Mouse (Mus musculus) kidney, embryonic 14.5 days (tissue): ENCODE data around the gene Riox2. TPM values are rescaled to one million over a fixed set of nuclear protein-coding genes. Genes with fewer than 3 reads are reported as not detected.

Experiments
- ATAC-seq: fragments of 200-750 bp; cut with Nextera tagmentation; 2 replicates; pipeline ENCODE4 v1.8.0; 2017; ENCODE audit warnings: moderate number of reproducible peaks, mild to moderate bottlenecking, moderate TSS enrichment, moderate library complexity; ENCODE audit not compliant: low FRiP score, low TSS enrichment
- H3K27ac ChIP-seq: fragments of 300-500 bp; sonication (generic); 2 replicates; pipeline ENCODE4 v1.5.1; 2014; ENCODE audit warnings: low read depth, mild to moderate bottlenecking, low read length, moderate library complexity, mixed read lengths
- H3K27me3 ChIP-seq: fragments of 300-500 bp; sonication (generic); 2 replicates; pipeline ENCODE4 v1.6.1; 2014; ENCODE audit warnings: mild to moderate bottlenecking, low read length; ENCODE audit not compliant: control insufficient read depth, insufficient read depth
- H3K36me3 ChIP-seq: fragments of 300-500 bp; sonication (generic); 2 replicates; pipeline ENCODE4 v1.6.1; 2014; ENCODE audit warnings: low read length, mixed read lengths; ENCODE audit not compliant: control insufficient read depth, insufficient read depth
- H3K4me1 ChIP-seq: fragments of 300-500 bp; sonication (generic); 2 replicates; pipeline ENCODE4 v1.6.1; 2014; ENCODE audit warnings: low read length, mixed read lengths; ENCODE audit not compliant: control insufficient read depth, insufficient read depth
- H3K4me2 ChIP-seq: fragments of 300-500 bp; sonication (generic); replicated peaks from 2 replicates; pipeline ENCODE4 v1.6.1; 2014; ENCODE audit warnings: low read depth, mild to moderate bottlenecking, low read length
- H3K4me3 ChIP-seq: fragments of 300-500 bp; sonication (generic); 2 replicates; pipeline ENCODE4 v1.5.1; 2014; ENCODE audit warnings: mild to moderate bottlenecking, low read length
- H3K9ac ChIP-seq: fragments of 300-500 bp; sonication (generic); 2 replicates; pipeline ENCODE4 v1.6.1; 2014; ENCODE audit warnings: low read depth, mild to moderate bottlenecking, low read length, moderate library complexity
- H3K9me3 ChIP-seq: fragments of 300-500 bp; sonication (generic); 2 replicates; pipeline ENCODE4 v1.6.1; 2016; ENCODE audit warnings: low read length; ENCODE audit not compliant: control insufficient read depth
- WGBS: fragments of 180-500 bp; shearing (Covaris S2); extraction: QIAGEN DNeasy Blood & Tissue Kit; methylation state at CpG from one replicate; pipeline ENCODE4 v1.1.7; 2014; 5-methylcytosine and 5-hydroxymethylcytosine counted together
- polyA plus RNA-seq: library from polyadenylated mRNA; unstranded; fragments of >200 nt; fragmentation: Nextera tagmentation; extraction: Ambion mirVana; gene quantifications from 2 replicates; pipeline ENCODE4 v1.2.1, GENCODE M21; 2014

Riox2 gene
- polyA plus RNA-seq, 1 experiment from 2014 or later: 41.9 TPM

- WGBS: 92% methylated on average over 3 of the region's 3 CpGs
- Histone ChIP-seq H3K27me3 (no peaks in the 10 kb centered on the region), H3K4me1 (no peaks in the 10 kb centered on the region), H3K9ac (no peak overlapping the region), H3K9me3 (no peaks in the 10 kb centered on the region), H3K4me3 (no peak overlapping the region), H3K4me2 (no peak overlapping the region), H3K36me3 (peaks cover 7% of the 10 kb centered on the region; the same call in 1 of the 2 replicates), H3K27ac (no peak overlapping the region)
- ATAC-seq: no peak
Observed at GRCm38 (mm10) chr16:59499180-59499579, 27.6 kb downstream of the Riox2 start.

- WGBS: 79% methylated on average over 5 of the region's 5 CpGs
- Histone ChIP-seq H3K4me2 (no peak overlapping the region), H3K27ac (no peak overlapping the region), H3K36me3 (no peaks in the 10 kb centered on the region; the same call in 1 of the 2 replicates), H3K9ac (no peak overlapping the region), H3K27me3 (no peaks in the 10 kb centered on the region), H3K4me3 (no peak overlapping the region), H3K9me3 (no peaks in the 10 kb centered on the region), H3K4me1 (no peaks in the 10 kb centered on the region)
- ATAC-seq: no peak
Observed at GRCm38 (mm10) chr16:59509830-59510229, 38.3 kb downstream of the Riox2 start.

GRCm38 (mm10) chr16:59515169-59515568 is 43.6 kb downstream of the Riox2 start:
- no peaks in the 10 kb centered on the region for H3K4me1 ChIP-seq
- H3K4me2 ChIP-seq: no peak overlapping the region
- H3K27me3 ChIP-seq: no peaks in the 10 kb centered on the region
- H3K9me3 ChIP-seq: no peaks in the 10 kb centered on the region
- no peaks in the 10 kb centered on the region; the same call in 1 of the 2 replicates for H3K36me3 ChIP-seq
- H3K9ac ChIP-seq: no peak overlapping the region
- WGBS: 95% methylated on average over 5 of the region's 5 CpGs
- H3K27ac ChIP-seq: no peak overlapping the region
- no peak overlapping the region for H3K4me3 ChIP-seq
- ATAC-seq: no peak

- H3K4me2 ChIP-seq: no peak overlapping the region
- ATAC-seq: no peak
- no peaks in the 10 kb centered on the region; the same call in 1 of the 2 replicates for H3K36me3 ChIP-seq
- no peak overlapping the region for H3K27ac ChIP-seq
- H3K4me3 ChIP-seq: no peak overlapping the region
- no peaks in the 10 kb centered on the region for H3K4me1 ChIP-seq
- H3K9me3 ChIP-seq: no peaks in the 10 kb centered on the region
- H3K9ac ChIP-seq: no peak overlapping the region
- 97% methylated on average over 10 of the region's 10 CpGs for WGBS
- no peaks in the 10 kb centered on the region for H3K27me3 ChIP-seq
Observed at GRCm38 (mm10) chr16:59516965-59517364, 45.4 kb downstream of the Riox2 start.

- Histone ChIP-seq H3K4me3 (no peak overlapping the region), H3K36me3 (no peaks in the 10 kb centered on the region; the same call in 1 of the 2 replicates), H3K27me3 (no peaks in the 10 kb centered on the region), H3K27ac (no peak overlapping the region), H3K9me3 (no peaks in the 10 kb centered on the region), H3K4me2 (no peak overlapping the region), H3K9ac (no peak overlapping the region), H3K4me1 (no peaks in the 10 kb centered on the region)
- 70% methylated on average over 15 of the region's 15 CpGs for WGBS
- no peak for ATAC-seq
Observed at GRCm38 (mm10) chr16:59517447-59518219, 46.1 kb downstream of the Riox2 start.

- 87% methylated on average over 16 of the region's 16 CpGs for WGBS
- no peak for ATAC-seq
- Histone ChIP-seq H3K36me3 (peaks cover 3% of the 10 kb centered on the region; the same call in 1 of the 2 replicates), H3K4me1 (no peaks in the 10 kb centered on the region), H3K9me3 (no peaks in the 10 kb centered on the region), H3K27ac (no peak overlapping the region), H3K4me2 (no peak overlapping the region), H3K27me3 (no peaks in the 10 kb centered on the region), H3K4me3 (no peak overlapping the region), H3K9ac (no peak overlapping the region)
Observed at GRCm38 (mm10) chr16:59521752-59522423, 50.3 kb downstream of the Riox2 start.

GRCm38 (mm10) chr16:59526939-59527338 is 55.4 kb downstream of the Riox2 start:
- 75% methylated on average over 6 of the region's 6 CpGs for WGBS
- H3K4me1 ChIP-seq: no peaks in the 10 kb centered on the region
- H3K4me3 ChIP-seq: no peak overlapping the region
- H3K36me3 ChIP-seq: peaks cover 12% of the 10 kb centered on the region; the same call in 1 of the 2 replicates
- no peak overlapping the region for H3K27ac ChIP-seq
- 0 out of 2 replicates have a peak, but pooled peaks cover 5% of the 10 kb centered on the region for H3K9me3 ChIP-seq
- no peak overlapping the region for H3K4me2 ChIP-seq
- no peak for ATAC-seq
- no peak overlapping the region for H3K9ac ChIP-seq
- H3K27me3 ChIP-seq: no peaks in the 10 kb centered on the region

GRCm38 (mm10) chr16:59529570-59529969 is 58.0 kb downstream of the Riox2 start:
- no peak for ATAC-seq
- H3K9me3 ChIP-seq: 0 out of 2 replicates have a peak, but pooled peaks cover 5% of the 10 kb centered on the region
- H3K27me3 ChIP-seq: no peaks in the 10 kb centered on the region
- WGBS: 79% methylated on average over 13 of the region's 13 CpGs
- H3K4me2 ChIP-seq: no peak overlapping the region
- no peak overlapping the region for H3K27ac ChIP-seq
- H3K4me1 ChIP-seq: no peaks in the 10 kb centered on the region
- H3K9ac ChIP-seq: no peak overlapping the region
- no peak overlapping the region for H3K4me3 ChIP-seq
- peaks cover 10% of the 10 kb centered on the region; the same call in 1 of the 2 replicates for H3K36me3 ChIP-seq

- 0 out of 2 replicates have a peak, but pooled peaks cover 5% of the 10 kb centered on the region for H3K9me3 ChIP-seq
- no peaks in the 10 kb centered on the region for H3K4me1 ChIP-seq
- WGBS: 84% methylated on average over 5 of the region's 5 CpGs
- no peak overlapping the region for H3K9ac ChIP-seq
- H3K4me3 ChIP-seq: no peak overlapping the region
- no peak for ATAC-seq
- peaks cover 14% of the 10 kb centered on the region; the same call in 1 of the 2 replicates for H3K36me3 ChIP-seq
- H3K27ac ChIP-seq: no peak overlapping the region
- H3K27me3 ChIP-seq: no peaks in the 10 kb centered on the region
- no peak overlapping the region for H3K4me2 ChIP-seq
Observed at GRCm38 (mm10) chr16:59531243-59531642, 59.7 kb downstream of the Riox2 start.
